Mouse (Mus musculus) urinary bladder, postnatal 14 days (tissue): ENCODE data around the gene Vamp2.

Experiments
- DNase-seq: peaks from one replicate; pipeline ENCODE4 v3.0.0; 2021; ENCODE audit warnings: low spot score

The Vamp2 gene

GRCm38 (mm10) chr11:69114621-69115020 lies 26.3 kb downstream of the Vamp2 start:
- DNase-seq: no peak

- no peak for DNase-seq
These were observed 28.6 kb downstream of the Vamp2 start for GRCm38 (mm10) chr11:69116843-69117242.

GRCm38 (mm10) chr11:69117737-69118695 lies 29.7 kb downstream of the Vamp2 start:
- peak; percentile 70 for DNase-seq

GRCm38 (mm10) chr11:69118765-69119164 lies 30.5 kb downstream of the Vamp2 start:
- peak; percentile 86 for DNase-seq

GRCm38 (mm10) chr11:69119446-69120155 lies 31.3 kb downstream of the Vamp2 start:
- no peak for DNase-seq

GRCm38 (mm10) chr11:69120221-69121000 lies 32.1 kb downstream of the Vamp2 start, which contains the start of gene Hes7:
Gene Hes7, plus strand, starts transcription at chr11:69120404.
- DNase-seq: no peak

DNA sequence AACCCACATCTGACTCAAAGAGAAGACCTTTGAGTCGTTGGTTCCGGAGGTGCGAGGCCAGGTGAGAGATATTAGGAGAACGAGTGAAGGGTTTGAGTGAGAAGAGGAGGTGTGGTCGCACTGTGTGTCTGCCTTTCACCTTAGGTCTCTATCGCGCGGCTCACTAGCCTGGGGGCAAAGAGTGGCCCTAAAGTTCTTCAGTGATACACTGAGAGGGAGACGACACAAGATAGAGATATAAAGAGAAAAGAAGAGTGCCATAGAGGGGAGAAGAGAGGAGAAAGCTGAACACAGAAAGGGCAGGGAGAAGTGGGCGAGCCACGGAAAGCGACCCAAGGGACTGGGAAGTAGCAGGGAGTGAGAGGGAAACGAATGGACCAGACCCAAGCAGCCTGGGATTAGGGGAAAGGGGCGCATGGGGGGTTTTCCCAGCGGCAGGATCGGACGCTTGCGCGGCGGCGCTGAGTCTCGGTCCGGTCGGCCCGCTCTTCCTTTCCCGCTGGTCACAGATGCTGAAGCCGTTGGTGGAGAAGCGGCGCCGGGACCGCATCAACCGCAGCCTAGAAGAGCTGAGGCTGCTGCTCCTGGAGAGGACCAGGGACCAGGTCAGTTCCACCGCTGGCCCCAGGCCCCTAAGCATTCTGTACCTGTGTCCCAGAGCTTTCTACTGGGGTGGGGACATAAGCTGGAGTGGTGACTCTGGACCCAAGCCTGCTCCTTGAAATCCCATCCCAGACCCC lies 32.9 kb downstream of the Vamp2 start:
- DNase-seq: no peak

GRCm38 (mm10) chr11:69121741-69122335 lies 33.5 kb downstream of the Vamp2 start:
- no peak for DNase-seq

- DNase-seq: peak; percentile 88
These were observed 34.2 kb downstream of the Vamp2 start, which contains the start of gene 9130213A22Rik for GRCm38 (mm10) chr11:69122336-69122951. Gene 9130213A22Rik, minus strand, starts transcription at chr11:69122589.

- DNase-seq: peak; percentile 88
These were observed 34.9 kb downstream of the Vamp2 start for GRCm38 (mm10) chr11:69123056-69123692.

DNA sequence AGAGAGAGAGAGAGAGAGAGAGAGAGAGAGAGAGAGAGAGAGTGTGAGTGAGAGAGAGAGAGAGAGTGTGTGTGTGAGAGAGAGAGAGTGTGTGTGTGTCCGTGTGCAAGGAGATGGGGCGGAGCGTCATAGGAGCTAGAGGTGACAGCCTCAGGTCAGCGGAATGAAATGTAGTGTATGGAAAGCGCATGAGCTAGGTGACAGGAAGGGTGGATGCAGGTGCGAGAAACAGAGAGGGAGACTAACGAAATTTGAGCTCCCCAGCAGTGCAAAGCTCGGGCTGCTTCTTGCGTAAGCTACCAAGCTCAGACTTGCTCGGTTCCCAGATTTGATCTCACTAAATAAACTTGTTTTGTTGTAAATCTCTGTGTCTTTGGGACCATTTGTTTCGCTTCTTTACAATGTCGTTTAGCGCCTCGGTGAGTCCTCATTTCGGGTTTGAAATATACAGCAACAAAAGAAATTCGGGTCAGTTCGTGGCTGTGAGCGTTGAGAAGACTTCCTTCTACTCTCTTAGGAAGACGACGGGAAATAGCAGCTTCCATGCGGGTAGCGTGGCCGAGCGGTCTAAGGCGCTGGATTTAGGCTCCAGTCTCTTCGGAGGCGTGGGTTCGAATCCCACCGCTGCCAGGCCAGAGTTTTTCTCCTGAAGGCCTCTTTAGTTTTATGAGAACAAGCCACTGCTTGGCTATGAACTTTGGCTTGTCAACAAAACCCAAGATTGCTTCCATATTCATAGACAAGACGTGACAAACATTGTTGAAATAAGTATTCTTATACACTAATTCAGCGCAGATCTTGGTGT lies 35.6 kb downstream of the Vamp2 start:
- DNase-seq: peak; percentile 90

GRCm38 (mm10) chr11:69124498-69124847 lies 36.2 kb downstream of the Vamp2 start:
- DNase-seq: peak; percentile 64

DNA sequence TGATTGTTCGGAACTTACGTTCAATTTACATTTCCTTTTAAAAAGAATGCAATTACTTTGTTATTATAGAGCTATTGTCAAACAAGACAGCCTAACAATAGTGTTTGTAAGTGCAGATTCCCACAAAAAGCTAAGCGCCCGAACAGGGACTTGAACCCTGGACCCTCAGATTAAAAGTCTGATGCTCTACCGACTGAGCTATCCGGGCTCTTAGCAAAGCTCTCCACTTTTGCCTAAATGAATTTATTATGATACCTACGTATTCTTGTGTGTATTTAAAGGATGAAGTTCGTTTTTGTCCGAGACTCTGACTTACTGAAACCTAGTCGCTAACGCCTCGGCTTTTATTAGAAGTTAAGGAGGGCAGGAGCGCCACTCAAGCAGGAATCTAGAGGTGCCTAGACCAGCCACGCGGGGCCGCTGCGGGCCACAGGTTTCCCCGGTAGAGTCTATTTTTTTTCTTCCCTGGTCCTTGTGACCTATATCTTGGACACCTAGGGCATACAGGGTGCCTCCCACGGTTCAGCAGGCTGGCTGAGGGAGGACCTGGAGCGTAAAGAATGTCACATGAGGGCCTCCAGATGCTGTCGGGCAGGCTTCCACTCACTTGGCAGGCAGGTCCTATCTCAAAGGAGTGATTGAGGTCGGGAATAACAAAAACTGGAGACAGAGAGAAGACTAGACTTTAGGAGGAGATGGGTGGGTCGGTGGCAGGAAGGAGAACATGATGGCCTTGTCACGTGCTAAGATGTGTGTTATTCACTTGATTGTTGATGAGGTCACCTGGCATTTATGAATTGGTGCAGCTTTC lies 37.0 kb downstream of the Vamp2 start:
- DNase-seq: peak; percentile 80

DNA sequence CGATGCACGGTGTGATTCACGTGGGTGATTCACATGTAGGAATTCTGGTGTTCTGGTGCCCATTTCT lies 37.4 kb downstream of the Vamp2 start, which contains the start of gene Aloxe3:
Gene Aloxe3 (plus strand): TSS at position 45 of the 67 bp plus-strand sequence.
- DNase-seq: no peak

- DNase-seq: no peak
These were observed 37.8 kb downstream of the Vamp2 start for GRCm38 (mm10) chr11:69125919-69126705.

DNA sequence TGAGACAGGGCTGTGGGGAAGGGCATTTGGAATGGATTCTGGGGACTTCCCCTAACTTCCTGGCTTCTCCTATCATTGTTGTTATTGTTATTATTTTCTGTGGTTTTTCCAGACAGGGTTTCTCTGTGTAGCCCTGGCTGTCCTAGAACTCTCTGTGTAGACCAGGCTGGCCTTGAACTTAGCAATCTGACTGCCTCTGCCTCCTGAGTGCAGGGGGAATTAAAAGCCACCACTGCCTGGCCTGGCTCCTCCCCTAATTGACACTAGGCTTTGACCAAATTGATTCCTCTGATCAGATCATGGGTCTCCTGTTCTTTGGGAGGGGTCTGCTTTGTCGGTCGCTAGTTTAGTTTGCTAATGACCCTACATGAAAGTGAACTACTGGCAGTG lies 38.4 kb downstream of the Vamp2 start:
- no peak for DNase-seq

GRCm38 (mm10) chr11:69128426-69129122 lies 40.3 kb downstream of the Vamp2 start:
- no peak for DNase-seq

GRCm38 (mm10) chr11:69133566-69133922 lies 45.3 kb downstream of the Vamp2 start:
- no peak for DNase-seq
